Mouse (Mus musculus) liver, adult (tissue): ENCODE results near the gene Tmem179b.
A peak's percentile ranks its signal among the peaks of the same experiment; 100 is the strongest.

Experiments
- GATA4 ChIP-seq: IDR thresholded peaks from 2 replicates; pipeline ENCODE4 v1.6.1; 2014; ENCODE audit warnings: mild to moderate bottlenecking, low read length; ENCODE audit not compliant: insufficient replicate concordance

Tmem179b gene

GRCm38 (mm10) chr19:8774086-8774835 lies at the start of gene Tmem179b:
Gene Tmem179b (minus strand): TSS chr19:8774467.
- TF ChIP-seq GATA4 = peak; percentile 64; the same call in 1 of the 2 replicates

GRCm38 (mm10) chr19:8822696-8823095 lies 48.4 kb upstream of the Tmem179b start:
- TF ChIP-seq GATA4 = no peak

- TF ChIP-seq GATA4 = no peak
Measured at GRCm38 (mm10) chr19:8821146-8821545, 46.9 kb upstream of the Tmem179b start.

DNA sequence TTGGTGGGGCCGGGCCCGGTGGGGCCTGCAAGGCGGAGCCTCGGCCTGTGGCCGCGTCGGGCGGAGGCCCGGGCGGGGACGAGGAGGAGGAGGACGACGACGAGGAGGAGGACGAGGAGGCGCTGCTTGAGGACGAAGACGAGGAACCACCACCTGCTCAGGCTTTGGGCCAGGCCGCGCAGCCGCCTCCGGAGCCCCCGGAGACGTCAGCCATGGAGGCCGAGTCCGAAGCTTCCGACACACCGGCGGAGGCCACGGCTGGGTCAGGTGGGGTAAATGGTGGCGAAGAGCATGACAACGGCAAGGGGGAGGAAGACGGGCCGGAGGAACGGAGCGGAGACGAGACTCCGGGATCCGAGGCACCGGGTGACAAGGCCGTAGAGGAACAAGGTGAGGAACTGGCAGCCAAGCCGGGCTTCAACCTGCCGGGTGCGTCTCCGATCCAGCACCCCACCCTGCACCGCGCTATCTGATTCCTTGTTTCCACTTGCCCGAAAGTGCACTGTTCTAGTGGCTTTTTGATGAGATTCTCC lies 46.2 kb upstream of the Tmem179b start:
- no peak for TF ChIP-seq GATA4

GRCm38 (mm10) chr19:8819596-8820423 lies 45.5 kb upstream of the Tmem179b start, which contains the start of gene Hnrnpul2:
Gene Hnrnpul2 (plus strand): TSS chr19:8820010.
- no peak; the same call in 1 of the 2 replicates for TF ChIP-seq GATA4

GRCm38 (mm10) chr19:8818801-8819595 lies 44.7 kb upstream of the Tmem179b start, which contains the start of gene Ttc9c:
Gene Ttc9c (minus strand): TSS chr19:8819333.
- TF ChIP-seq GATA4 = no peak

DNA sequence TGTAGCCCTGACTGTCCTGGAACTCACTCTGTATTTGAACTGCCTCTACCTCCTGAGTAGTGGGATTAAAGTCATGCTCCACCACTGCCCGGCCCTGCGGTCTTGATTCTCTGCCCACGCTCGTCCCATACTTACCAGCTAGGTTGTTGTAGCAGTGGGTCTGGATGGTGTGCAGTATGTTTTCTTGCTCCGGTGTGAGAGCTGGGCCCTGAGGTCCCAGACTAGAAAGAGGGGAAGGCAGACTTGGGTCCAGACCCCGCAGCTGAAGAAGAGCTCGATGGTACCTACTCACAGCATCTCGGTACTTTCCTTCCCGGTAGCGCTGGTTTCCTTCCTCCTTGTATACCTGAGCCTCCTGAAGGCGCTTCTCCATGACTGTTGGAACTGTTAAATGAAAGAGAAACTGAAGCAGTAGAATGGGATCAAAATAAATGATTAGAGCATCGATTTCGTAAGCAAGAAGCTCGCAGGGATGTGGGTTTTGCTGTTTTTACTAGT lies 44.1 kb upstream of the Tmem179b start:
- TF ChIP-seq GATA4 = no peak

- TF ChIP-seq GATA4 = no peak
Measured at GRCm38 (mm10) chr19:8817001-8817400, 42.7 kb upstream of the Tmem179b start.

DNA sequence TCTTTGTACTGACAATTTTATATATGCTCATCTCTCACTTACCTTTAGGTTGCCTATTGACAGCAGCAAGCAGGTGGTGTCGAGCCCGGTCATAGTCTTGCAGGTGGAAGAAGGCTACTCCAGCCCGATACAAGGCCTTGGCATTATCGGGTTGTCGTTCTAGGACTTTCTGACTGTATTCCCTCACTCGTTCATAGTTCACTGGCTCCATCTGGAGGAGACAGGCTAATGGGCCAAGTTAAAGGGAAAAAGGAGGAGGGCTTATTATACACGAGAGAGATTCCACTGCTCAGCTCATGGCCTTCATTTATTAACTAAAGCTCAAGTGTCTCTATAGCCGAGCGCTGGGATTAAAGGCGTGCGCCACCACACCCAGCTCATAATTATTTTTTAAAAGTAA lies 41.5 kb upstream of the Tmem179b start:
- TF ChIP-seq GATA4 = no peak

GRCm38 (mm10) chr19:8806810-8807209 lies 32.5 kb upstream of the Tmem179b start:
- TF ChIP-seq GATA4 = no peak

DNA sequence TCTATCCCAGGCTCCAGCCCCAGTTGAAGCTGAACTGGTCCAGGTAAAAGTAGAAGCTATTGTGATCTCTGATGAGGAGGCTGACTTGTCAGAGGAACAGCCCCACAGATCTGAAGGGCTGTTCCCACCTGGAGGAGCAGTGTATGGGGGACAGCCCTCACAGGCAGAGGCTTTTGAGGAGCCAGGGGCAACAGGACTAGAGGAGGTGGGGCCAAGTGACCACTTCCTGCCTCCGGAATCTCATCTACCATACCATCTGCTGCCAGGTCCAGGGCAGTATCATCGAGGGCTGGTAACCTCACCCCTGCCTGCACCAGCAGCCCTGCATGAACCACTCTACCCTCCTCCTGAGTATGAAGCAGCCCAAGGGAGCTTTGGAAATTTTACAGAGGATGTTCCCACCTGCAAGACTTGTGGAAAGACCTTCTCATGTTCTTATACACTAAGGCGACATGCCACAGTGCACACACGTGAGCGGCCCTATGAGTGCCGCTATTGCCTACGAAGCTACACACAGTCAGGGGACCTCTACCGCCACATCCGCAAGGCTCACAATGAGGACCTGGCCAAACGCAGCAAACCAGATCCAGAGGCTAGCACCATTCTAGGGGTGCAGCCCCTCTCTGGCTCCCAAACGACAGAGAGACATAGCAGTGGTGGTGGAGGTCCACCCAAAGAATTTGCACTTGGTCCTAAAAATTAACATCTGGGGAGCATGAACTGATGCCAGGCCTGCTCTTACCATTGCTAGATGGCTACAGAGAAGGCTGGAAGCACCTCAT lies 29.8 kb upstream of the Tmem179b start:
- TF ChIP-seq GATA4 = no peak

DNA sequence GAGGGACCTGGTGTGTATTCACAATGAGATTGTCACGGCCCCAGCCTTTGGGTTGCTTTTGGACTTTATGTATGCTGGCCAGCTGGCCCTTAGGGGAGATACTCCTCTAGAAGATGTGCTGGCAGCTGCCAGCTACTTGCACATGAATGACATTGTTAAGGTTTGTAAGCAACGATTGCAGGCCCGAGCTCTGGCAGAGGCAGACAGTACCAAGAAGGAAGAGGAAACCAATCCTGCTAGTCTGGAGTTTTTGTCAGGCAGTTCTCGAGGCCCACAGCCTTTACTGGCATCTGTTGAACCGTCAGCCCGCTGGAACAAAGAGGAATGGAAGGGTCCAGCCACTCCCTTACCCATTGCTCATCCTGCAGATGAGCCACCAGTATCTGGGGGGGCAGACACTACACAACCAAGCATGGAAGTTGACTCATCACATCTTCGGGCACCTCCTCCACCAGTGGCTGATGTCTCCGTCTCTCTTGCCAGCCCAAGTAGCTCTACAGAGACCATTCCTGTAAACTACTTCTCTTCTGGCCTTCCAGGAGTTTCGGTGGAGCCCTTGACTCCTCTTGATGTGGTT lies 29.0 kb upstream of the Tmem179b start:
- TF ChIP-seq GATA4 = no peak

DNA sequence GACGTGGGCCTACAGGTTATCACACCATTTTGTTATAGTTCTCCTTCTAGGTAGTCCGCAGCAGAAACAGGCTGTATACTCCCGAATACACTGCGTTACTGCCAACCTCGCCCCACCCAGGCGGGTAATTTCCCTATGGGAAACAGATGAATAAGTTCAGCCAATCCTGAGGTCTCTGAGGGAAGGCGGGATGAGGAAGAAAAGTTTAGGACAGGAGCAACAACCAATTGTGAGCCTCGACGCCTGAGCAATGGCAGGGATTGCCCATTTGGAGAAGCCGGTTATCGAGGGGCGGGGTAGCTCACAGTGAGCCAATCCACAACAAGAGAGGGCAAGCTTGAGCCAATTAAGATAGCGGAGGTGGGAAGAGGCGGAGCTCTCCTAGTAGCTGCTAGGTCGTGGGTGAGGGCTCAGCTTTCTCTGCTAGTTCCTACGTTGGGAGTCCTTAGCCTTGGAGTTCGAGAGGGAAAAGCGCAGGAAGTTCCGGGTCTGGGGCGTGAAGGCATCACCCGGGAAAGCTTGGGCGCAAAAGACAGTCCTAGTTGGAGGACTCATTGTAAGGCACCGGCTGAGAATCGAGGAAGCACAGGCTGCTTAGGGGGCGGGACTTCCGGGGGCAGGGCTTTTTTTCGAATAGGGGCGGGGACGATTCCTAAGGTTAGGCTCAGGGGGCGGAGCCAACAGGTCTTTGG lies 28.0 kb upstream of the Tmem179b start, which contains the start of gene Zbtb3:
Gene Zbtb3 (plus strand): TSS at position 426 of the 692 bp plus-strand sequence.
- TF ChIP-seq GATA4 = peak; percentile 48; the same call in 1 of the 2 replicates

- no peak for TF ChIP-seq GATA4
Measured at GRCm38 (mm10) chr19:8798947-8799315, 24.7 kb upstream of the Tmem179b start.
